Mouse (Mus musculus): ENCODE measurements around the gene Rflnb.

DNA sequence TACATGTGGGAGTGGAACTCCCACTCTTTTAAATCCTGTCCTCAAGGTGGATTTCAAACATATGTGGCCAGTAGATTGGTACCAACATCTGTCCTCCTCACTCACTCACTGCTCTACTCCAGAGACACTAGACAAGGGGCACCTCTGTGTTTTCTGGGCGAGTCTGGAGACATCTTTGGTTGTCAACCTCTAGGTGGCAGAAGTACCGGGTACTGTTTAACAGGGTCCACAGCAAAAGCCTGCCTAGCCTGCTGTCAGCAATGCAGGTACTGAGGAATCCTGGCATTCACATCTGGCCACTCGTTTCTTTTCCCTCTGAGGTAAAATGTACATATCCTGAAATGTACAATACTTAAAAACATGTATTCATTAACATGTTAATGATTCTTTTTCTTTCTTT is 28.9 kb upstream of the Rflnb start:
- TF ChIP-seq POLR2A (IDR thresholded peaks at IDR 0.05; ENCODE audit: extremely low read depth, insufficient read depth, low read length) (no peak), CTCF (IDR thresholded peaks at IDR 0.05; ENCODE audit: low read depth, low read length) (no peak)
